Mouse (Mus musculus) limb, embryonic 12.5 days (tissue): Measurements from ENCODE around the gene Ltbp4. TPM values are rescaled to one million over a fixed set of nuclear protein-coding genes. Genes with fewer than 3 reads are reported as not detected.

Experiments used
- ATAC-seq: fragments of 200-750 bp; cut with Nextera tagmentation; 2 replicates; pipeline ENCODE4 v1.8.0; 2017; ENCODE audit warnings: low read depth, moderate TSS enrichment; ENCODE audit not compliant: insufficient number of reproducible peaks, insufficient read depth, low FRiP score, low TSS enrichment
- H3K27ac ChIP-seq: fragments of 300-500 bp; sonication (generic); 2 replicates; pipeline ENCODE4 v1.5.1; 2016; ENCODE audit warnings: mild to moderate bottlenecking, moderate library complexity
- H3K27me3 ChIP-seq: fragments of 300-500 bp; sonication (generic); 2 replicates; pipeline ENCODE4 v1.6.1; 2016; ENCODE audit warnings: mild to moderate bottlenecking, moderate library complexity
- H3K36me3 ChIP-seq: fragments of 300-500 bp; sonication (generic); 2 replicates; pipeline ENCODE4 v1.6.1; 2016; ENCODE audit warnings: mild to moderate bottlenecking, moderate library complexity
- H3K4me1 ChIP-seq: fragments of 300-500 bp; sonication (generic); replicated peaks from 2 replicates; pipeline ENCODE4 v1.6.1; 2016
- H3K4me2 ChIP-seq: fragments of 300-500 bp; sonication (generic); 2 replicates; pipeline ENCODE4 v1.6.1; 2016; ENCODE audit warnings: mild to moderate bottlenecking, moderate library complexity
- H3K4me3 ChIP-seq: fragments of 300-500 bp; sonication (generic); replicated peaks from 2 replicates; pipeline ENCODE4 v1.5.1; 2016; ENCODE audit warnings: mild to moderate bottlenecking
- H3K9ac ChIP-seq: fragments of 300-500 bp; sonication (generic); replicated peaks from 2 replicates; pipeline ENCODE4 v1.6.1; 2016; ENCODE audit warnings: mild to moderate bottlenecking, moderate library complexity
- H3K9me3 ChIP-seq: fragments of 300-500 bp; sonication (generic); 2 replicates; pipeline ENCODE4 v1.6.1; 2016; ENCODE audit warnings: mild to moderate bottlenecking, moderate library complexity
- WGBS: fragments of 180-500 bp; shearing (Covaris S2); methylation state at CpG from one replicate; pipeline ENCODE4 v1.1.7; 2016; 5-methylcytosine and 5-hydroxymethylcytosine counted together
- polyA plus RNA-seq: library from polyadenylated mRNA; unstranded; fragments of >200 nt; fragmentation: Nextera tagmentation; extraction: Ambion mirVana; gene quantifications from 2 replicates; pipeline ENCODE4 v1.2.1, GENCODE M21; 2016

Gene Ltbp4
- polyA plus RNA-seq, 1 experiment from 2014 or later, result 15.8 TPM

DNA sequence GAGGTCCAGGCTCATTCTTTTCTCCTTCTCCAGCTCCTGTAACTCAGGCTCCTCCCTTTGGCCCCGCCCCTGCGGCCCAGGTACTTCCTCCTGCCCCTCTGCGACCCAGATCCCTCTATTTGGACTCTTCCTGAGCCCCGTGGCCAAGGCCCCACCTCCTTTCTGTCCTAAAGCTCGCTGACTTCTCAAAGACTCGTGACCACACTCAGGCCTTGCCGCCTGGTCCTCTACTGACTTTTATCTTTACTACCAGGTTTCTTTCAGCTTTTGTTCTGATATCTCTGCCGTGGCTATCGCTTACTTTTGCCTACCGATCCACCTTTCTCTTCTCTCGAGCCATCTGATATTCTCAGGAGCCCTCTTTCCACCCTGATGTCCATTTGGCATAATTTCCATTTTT is 30.5 kb upstream of the Ltbp4 start:
- Histone ChIP-seq H3K36me3 (no peaks in the 10 kb centered on the region), H3K9ac (no peak overlapping the region), H3K27me3 (peaks cover 100% of the 10 kb centered on the region), H3K4me1 (peaks cover 17% of the 10 kb centered on the region), H3K4me2 (peak overlapping the region; percentile 52), H3K27ac (no peak overlapping the region), H3K9me3 (peaks cover 9% of the 10 kb centered on the region), H3K4me3 (peak overlapping the region; percentile 31)
- 13% methylated on average over 11 of the region's 11 CpGs for whole genome bisulfite sequencing
- no peak for ATAC-seq

DNA sequence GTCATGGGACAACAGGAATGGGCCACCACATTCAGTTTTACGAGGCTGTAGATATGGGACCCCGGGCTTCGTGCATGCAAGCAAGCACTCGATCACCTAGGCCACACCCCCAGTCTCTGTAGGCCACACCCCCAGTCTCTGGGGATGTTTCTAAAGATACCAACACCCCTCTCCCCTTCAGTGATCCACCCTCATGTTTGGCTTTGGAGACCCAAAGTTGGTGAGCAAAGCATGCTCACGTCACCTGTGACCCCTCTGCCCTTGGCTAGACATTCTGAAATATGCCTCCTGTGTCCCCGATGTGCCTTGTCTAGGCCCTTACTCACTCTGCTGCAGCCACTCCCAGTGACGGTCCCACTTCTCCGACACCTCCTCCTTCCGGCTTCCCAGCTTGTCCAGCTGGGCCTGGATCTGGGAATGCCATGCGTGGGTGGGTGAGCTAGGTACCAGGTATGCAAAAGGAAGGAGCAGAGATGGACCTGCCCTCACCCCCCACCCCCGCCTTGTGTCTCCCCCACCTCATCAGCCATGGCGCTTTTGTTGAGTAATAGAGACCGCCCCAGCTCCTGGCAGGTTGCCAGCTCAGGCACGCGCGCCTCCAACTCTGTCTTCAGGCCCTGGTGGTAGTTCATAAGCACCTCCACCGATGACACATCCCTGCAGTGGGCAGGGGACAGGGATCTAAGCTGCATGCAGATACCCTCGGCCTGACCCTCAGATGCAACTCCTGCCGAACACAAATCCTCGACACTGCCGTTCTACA is 28.8 kb upstream of the Ltbp4 start:
- no peak overlapping the region for H3K4me2 ChIP-seq
- H3K4me3 ChIP-seq, result no peak overlapping the region
- peaks cover 14% of the 10 kb centered on the region for H3K4me1 ChIP-seq
- H3K27me3 ChIP-seq, result peaks cover 95% of the 10 kb centered on the region
- ATAC-seq, result no peak
- H3K36me3 ChIP-seq, result no peaks in the 10 kb centered on the region
- WGBS, result 42% methylated on average over 21 of the region's 21 CpGs
- H3K9me3 ChIP-seq, result peaks cover 8% of the 10 kb centered on the region
- H3K27ac ChIP-seq, result no peak overlapping the region
- no peak overlapping the region for H3K9ac ChIP-seq

GRCm38 (mm10) chr7:27364379-27364778 is 26.9 kb upstream of the Ltbp4 start:
- WGBS, result 5% methylated on average over 29 of the region's 29 CpGs
- Histone ChIP-seq H3K9me3 (no peaks in the 10 kb centered on the region), H3K4me2 (no peak overlapping the region), H3K4me1 (peaks cover 18% of the 10 kb centered on the region), H3K36me3 (no peaks in the 10 kb centered on the region), H3K9ac (no peak overlapping the region), H3K4me3 (peak overlapping the region; percentile 20), H3K27ac (no peak overlapping the region), H3K27me3 (peaks cover 76% of the 10 kb centered on the region)
- no peak for ATAC-seq

DNA sequence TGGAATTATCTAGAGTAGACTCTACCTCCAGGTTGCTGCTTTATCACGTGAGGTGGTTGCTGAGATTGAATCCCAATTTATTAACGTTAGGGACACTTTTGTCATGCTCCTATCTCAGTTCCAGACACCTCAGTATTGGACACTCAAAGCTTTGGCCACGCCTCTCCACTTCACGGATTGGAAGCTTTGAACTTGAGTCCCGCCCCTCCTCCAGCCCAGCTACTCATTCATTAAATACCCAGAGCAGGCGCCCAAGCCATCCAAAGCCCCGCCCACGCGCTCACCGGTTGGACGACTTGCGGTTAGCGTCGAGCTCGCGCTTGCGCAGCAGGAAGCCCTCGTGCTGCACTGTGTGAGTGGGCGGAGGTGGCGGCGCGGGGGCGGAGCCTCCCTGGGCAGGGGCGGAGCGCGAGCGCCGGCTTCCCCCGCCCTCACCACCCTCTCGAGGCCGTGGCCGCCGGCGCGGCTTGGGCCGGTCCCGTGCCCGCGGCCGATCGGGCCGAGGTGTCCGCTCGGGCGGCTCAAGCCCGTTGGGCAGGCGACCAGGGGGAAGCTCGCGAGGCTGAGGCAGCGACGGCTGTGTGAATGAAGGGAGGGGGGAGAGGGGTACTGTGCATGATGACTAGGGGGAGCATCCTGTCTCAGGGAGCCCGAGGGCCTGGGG is 23.9 kb upstream of the Ltbp4 start:
- Histone ChIP-seq H3K4me1 (peaks cover 17% of the 10 kb centered on the region), H3K27ac (no peak overlapping the region), H3K4me2 (peak overlapping the region; percentile 74), H3K9me3 (no peaks in the 10 kb centered on the region), H3K36me3 (no peaks in the 10 kb centered on the region), H3K4me3 (peak overlapping the region; percentile 55), H3K27me3 (peaks cover 72% of the 10 kb centered on the region), H3K9ac (peak overlapping the region; percentile 65)
- 1% methylated on average over 52 of the region's 52 CpGs for WGBS
- ATAC-seq, result peak; percentile 91

DNA sequence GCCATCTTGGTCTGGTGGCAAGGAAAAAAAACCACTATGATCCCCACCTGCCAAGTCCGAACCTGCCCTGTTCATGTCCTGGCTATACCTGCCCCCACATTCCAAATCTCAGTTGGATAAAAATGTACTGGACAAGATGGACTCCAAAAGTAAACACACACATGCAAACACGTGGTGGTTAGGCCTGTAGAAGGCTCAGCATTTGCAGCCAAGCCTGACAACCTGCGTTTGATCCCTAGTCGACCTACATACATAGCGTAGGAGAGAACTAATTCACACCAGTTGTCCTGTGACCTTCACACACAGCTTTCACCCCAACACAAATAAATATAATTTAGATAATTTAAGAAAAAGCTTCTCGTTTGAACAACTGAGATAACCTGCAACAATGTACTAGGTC is 23.3 kb upstream of the Ltbp4 start:
- peak overlapping the region; percentile 74 for H3K4me2 ChIP-seq
- no peaks in the 10 kb centered on the region for H3K9me3 ChIP-seq
- WGBS, result 55% methylated on average over 6 of the region's 6 CpGs
- H3K4me3 ChIP-seq, result peak overlapping the region; percentile 55; the same call in 1 of the 2 replicates
- peaks cover 68% of the 10 kb centered on the region for H3K27me3 ChIP-seq
- H3K9ac ChIP-seq, result no peak overlapping the region
- no peak for ATAC-seq
- H3K36me3 ChIP-seq, result no peaks in the 10 kb centered on the region
- peaks cover 20% of the 10 kb centered on the region for H3K4me1 ChIP-seq
- H3K27ac ChIP-seq, result no peak overlapping the region

DNA sequence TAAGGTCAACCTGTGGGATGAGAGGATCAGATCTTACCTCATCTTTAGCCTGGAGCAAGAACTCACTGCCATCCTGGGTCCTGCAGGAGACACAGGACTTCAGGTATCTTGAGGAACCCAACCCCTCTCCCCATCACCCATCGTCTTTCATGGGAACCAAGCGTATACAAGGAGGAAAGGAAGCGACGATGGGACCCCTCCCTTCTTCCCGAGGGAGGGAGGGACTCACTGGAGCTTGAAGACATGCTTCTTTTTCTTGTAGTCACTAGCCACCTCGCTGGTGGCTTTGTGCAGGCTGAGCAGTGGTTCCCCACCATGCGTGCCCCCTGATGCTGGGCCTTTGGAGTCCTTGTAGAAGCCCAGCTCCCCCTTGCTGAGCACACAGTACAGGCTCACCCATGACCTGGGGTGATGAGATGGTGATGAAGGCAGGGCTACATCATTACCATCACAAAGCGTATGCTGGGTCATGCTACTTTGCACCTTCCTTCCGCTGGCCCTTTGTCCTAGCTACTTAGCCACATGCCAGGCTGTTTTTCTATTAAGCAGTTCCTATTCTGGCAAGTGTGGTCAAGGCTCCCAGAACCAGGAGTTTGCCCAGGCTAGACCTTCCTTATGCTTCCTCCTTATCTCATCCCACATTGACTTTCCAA is 22.3 kb upstream of the Ltbp4 start:
- no peak overlapping the region for H3K4me2 ChIP-seq
- ATAC-seq, result no peak
- no peak overlapping the region for H3K4me3 ChIP-seq
- H3K4me1 ChIP-seq, result peaks cover 25% of the 10 kb centered on the region
- 88% methylated on average over 9 of the region's 9 CpGs for WGBS
- H3K9ac ChIP-seq, result no peak overlapping the region
- peaks cover 59% of the 10 kb centered on the region for H3K27me3 ChIP-seq
- H3K27ac ChIP-seq, result no peak overlapping the region
- no peaks in the 10 kb centered on the region for H3K36me3 ChIP-seq
- no peaks in the 10 kb centered on the region for H3K9me3 ChIP-seq

- 76% methylated on average over 2 of the region's 2 CpGs for WGBS
- ATAC-seq, result no peak
- H3K27me3 ChIP-seq, result peaks cover 52% of the 10 kb centered on the region
These were observed 21.7 kb upstream of the Ltbp4 start for GRCm38 (mm10) chr7:27359162-27359561.

DNA sequence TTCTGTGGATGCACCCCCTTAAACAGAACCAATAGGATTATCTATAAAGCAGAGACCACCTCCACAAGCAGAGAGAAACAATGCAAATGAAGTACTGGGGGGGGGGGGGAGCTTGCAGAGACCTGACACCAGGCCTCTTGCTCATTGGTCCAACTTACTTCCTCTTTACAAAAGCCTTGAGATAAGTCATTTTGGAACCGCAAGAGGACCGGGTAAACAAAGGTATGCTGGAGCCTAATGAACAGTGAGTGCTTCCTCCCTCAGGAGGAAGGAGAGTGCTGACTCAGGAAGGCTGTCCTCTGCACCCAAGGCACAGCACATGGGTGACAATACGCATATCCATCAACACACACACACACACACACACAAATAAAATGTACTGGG is 20.1 kb upstream of the Ltbp4 start:
- H3K4me2 ChIP-seq, result no peak overlapping the region
- no peak for ATAC-seq
- H3K36me3 ChIP-seq, result peaks cover 8% of the 10 kb centered on the region; the same call in 1 of the 2 replicates
- peaks cover 26% of the 10 kb centered on the region for H3K4me1 ChIP-seq
- no peaks in the 10 kb centered on the region for H3K9me3 ChIP-seq
- no peak overlapping the region for H3K27ac ChIP-seq
- peaks cover 38% of the 10 kb centered on the region for H3K27me3 ChIP-seq
- WGBS, result 23% methylated on average over 3 of the region's 3 CpGs
- no peak overlapping the region for H3K4me3 ChIP-seq
- H3K9ac ChIP-seq, result no peak overlapping the region

More at GRCm38 (mm10) chr7:27359162-27359561, 21.7 kb upstream of the Ltbp4 start:
- Histone ChIP-seq H3K27ac (no peak overlapping the region), H3K4me1 (peaks cover 28% of the 10 kb centered on the region), H3K4me2 (no peak overlapping the region), H3K9me3 (no peaks in the 10 kb centered on the region), H3K9ac (no peak overlapping the region), H3K4me3 (no peak overlapping the region), H3K36me3 (no peaks in the 10 kb centered on the region)

GRCm38 (mm10) chr7:27356861-27357594 is 19.5 kb upstream of the Ltbp4 start, which contains the start of gene Gm20479:
TSS of gene Gm20479 (minus strand) at chr7:27357419.
- Histone ChIP-seq H3K27me3 (peaks cover 33% of the 10 kb centered on the region), H3K9ac (peak within 1 kb of the TSS; percentile 40; the same call in 1 of the 2 replicates), H3K9me3 (no peaks in the 10 kb centered on the region), H3K4me1 (peaks cover 26% of the 10 kb centered on the region), H3K4me2 (peak within 1 kb of the TSS; percentile 73), H3K36me3 (peaks cover 14% of the 10 kb centered on the region; the same call in 1 of the 2 replicates), H3K27ac (no peak within 1 kb of the TSS), H3K4me3 (peak within 1 kb of the TSS; percentile 64)
- 4% methylated on average over 25 of the region's 27 CpGs for WGBS
- no peak for ATAC-seq

- 1% methylated on average over 16 of the region's 16 CpGs for WGBS
- Histone ChIP-seq H3K9ac (no peak overlapping the region; the same call in 1 of the 2 replicates), H3K4me2 (peak overlapping the region; percentile 73), H3K4me3 (peak overlapping the region; percentile 64), H3K27me3 (peaks cover 28% of the 10 kb centered on the region), H3K36me3 (peaks cover 21% of the 10 kb centered on the region), H3K27ac (no peak overlapping the region), H3K4me1 (peaks cover 26% of the 10 kb centered on the region), H3K9me3 (no peaks in the 10 kb centered on the region)
- peak; percentile 36 for ATAC-seq
These were observed 18.8 kb upstream of the Ltbp4 start for GRCm38 (mm10) chr7:27356248-27356647.
